Mouse (Mus musculus): ENCODE results near the gene Wnt11.

DNA sequence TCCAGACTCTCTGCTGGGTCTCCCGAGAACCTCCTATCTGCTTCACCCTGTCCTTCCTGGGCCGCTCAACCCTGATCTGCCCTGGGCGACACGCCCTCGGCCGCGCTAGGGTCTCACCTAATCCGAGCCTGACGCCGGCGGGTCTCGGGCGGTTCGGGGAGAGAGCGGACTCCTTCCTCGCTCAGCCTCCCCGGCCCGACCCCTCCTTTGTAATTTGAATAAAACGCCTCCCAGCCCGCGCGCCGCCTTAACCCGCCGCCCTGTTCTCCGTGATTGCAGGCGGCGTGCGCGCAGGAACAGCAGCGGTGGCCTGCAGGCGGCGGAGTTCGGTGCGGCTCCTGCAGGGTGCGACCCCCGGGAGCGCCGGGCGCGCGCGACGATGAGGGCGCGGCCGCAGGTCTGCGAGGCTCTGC lies 3.8 kb downstream of the Wnt11 start:
- TF ChIP-seq CTCF (IDR thresholded peaks at IDR 0.05; ENCODE audit: control insufficient read depth, insufficient read depth, low read length) (no peak), POLR2A (IDR thresholded peaks at IDR 0.05; ENCODE audit: borderline replicate concordance, control insufficient read depth, low read depth, low read length) (no peak)

All from bone marrow, adult 2 months (tissue).